ENCODE assay signal across 15 mouse cellular contexts in genomic region chr2:83332056-83332769, GRCm38 (mm10).
DNase-seq lines count a peak whose midpoint lies in the region; TF ChIP-seq lines count a peak whose summit lies in the region.
"Had no signal": no experiment of that assay in that cellular context is flagged by ENCODE, and none has a peak within 500 bp of the region (broad histone marks: within the 10 kb centered on the region; RNA-seq: fewer than 3 reads in every experiment).

No protein-coding gene starts in this region.

- 45% methylated on average over 5 of the region's 5 CpGs for WGBS in thymus, adult 2 months

- no peaks in the 10 kb centered on the region for H3K4me1 ChIP-seq in thymus, adult 2 months (replicated peaks; ENCODE audit: control insufficient read depth, insufficient read depth, low read length)
- H3K4me1 ChIP-seq: limb, embryonic 12.5 days; liver, embryonic 13.5 days had no signal

- no peaks in the 10 kb centered on the region for H3K36me3 ChIP-seq in thymus, adult 2 months (ENCODE audit: control insufficient read depth, insufficient read depth, low read length)
- H3K36me3 ChIP-seq: limb, embryonic 12.5 days; liver, embryonic 13.5 days had no signal

- no peak for TF ChIP-seq POLR2A in thymus, adult 2 months (IDR thresholded peaks at IDR 0.05; ENCODE audit: control insufficient read depth, extremely low read depth, insufficient read depth, low read length, poor library complexity)

- no peaks in the 10 kb centered on the region for H3K27me3 ChIP-seq in thymus, adult 2 months (ENCODE audit: control insufficient read depth, insufficient read depth, low read length)
- H3K27me3 ChIP-seq: limb, embryonic 12.5 days; liver, embryonic 13.5 days had no signal

- TF ChIP-seq CTCF in thymus, adult 2 months (IDR thresholded peaks at IDR 0.05; ENCODE audit: borderline replicate concordance, control insufficient read depth, extremely low read depth, insufficient read depth, low read length, poor library complexity), result no peak

- H3K27ac ChIP-seq in thymus, adult 2 months (ENCODE audit: control insufficient read depth, insufficient read depth, low read length), result no peak overlapping the region
- H3K27ac ChIP-seq: hindbrain, embryonic 14.5 days; limb, embryonic 12.5 days; liver, embryonic 13.5 days had no signal

- no peak overlapping the region for H3K4me3 ChIP-seq in thymus, adult 2 months (ENCODE audit: control insufficient read depth, insufficient read depth, low read length)
- H3K4me3 ChIP-seq: limb, embryonic 12.5 days; liver, embryonic 13.5 days had no signal

- DNase-seq in 3T3-L1 (ENCODE audit: low read depth, low spot score) (peak; percentile 10), 416B (ENCODE audit: low read depth) (peak; percentile 46)
- peak; percentile 18 for DNase-seq in embryo, embryonic 10.5 days (ENCODE audit: low spot score)
- peak; percentile 6 for DNase-seq in lung, postnatal 10 days
- DNase-seq in thymus, adult 2 months, result no peak
- DNase-seq in left cerebral cortex, adult 18-20 months (ENCODE audit: low spot score in 2 of 2), result no peak
- DNase-seq in right cerebral cortex, postnatal 4 days, result no peak
- DNase-seq: adrenal gland, postnatal 14 days; cerebellum, adult 2 months; heart, postnatal 14 days; layer of hippocampus, adult 9-11 months; liver, embryonic 13.5 days; thymus, adult 18-20 months had no signal

Comparison
In these comparisons a context has a peak if more than half of its experiments do, and no peak if none do; other contexts are left out.
1. DNase-seq: peak in 3T3-L1 (single experiment), 416B (single experiment), embryo, embryonic 10.5 days (single experiment) and lung, postnatal 10 days (single experiment); none in thymus, adult 2 months (single experiment), left cerebral cortex, adult 18-20 months (0 of 2) and right cerebral cortex, postnatal 4 days (single experiment).